Mouse (Mus musculus) liver, embryonic 14.5 days (tissue): ENCODE data around the gene Nudt4.

Experiments used
- CTCF ChIP-seq: IDR thresholded peaks from 2 replicates; pipeline ENCODE4 v1.5.1; 2016; ENCODE audit warnings: antibody characterized with exemption, low read depth, control low read depth
- EP300 ChIP-seq: IDR thresholded peaks from 2 replicates; pipeline ENCODE4 v1.6.1; 2016; ENCODE audit warnings: antibody characterized with exemption, low read depth

DNA sequence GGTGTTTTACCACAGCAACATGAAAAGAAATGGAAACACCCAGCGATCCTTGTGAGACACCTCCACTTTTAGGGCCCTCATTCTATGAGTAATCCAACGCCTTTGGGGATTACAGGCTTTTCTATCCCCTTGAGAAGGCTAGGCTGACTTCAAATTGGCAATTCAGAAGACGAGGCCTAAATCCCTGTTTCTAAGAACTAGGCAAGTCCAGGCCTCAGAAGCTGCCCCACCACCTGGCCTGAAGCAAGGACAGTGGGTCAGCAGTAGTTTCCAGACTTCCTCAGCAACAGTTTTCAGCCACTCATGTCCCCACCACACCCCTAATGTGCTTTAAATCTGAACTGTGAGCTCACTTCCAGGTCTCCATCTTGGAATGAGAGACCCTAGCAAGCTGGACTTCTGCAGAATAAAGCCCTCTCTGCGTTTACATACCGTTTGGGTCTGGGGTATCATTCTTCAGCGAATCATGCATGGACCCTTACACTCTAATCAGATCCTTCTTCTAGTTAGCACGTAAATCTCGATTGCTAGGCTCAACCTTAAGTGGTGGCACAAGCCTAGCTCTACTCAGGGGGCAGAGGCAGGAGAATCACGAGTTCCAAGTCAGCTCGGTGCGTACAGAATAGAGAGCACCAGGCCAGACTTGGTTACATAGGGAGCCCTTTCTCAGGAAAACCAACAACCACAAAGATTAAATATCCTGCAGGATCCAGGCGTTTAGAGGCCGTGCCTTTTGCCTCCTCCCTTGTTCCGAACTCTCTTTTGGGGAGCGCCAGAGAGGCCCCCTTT lies 50.0 kb downstream of the Nudt4 start:
- TF ChIP-seq CTCF, result no peak
- no peak for TF ChIP-seq EP300
